Mouse (Mus musculus): ENCODE measurements around the gene Jmjd4. TPM values are rescaled to one million over a fixed set of nuclear protein-coding genes. Genes with fewer than 3 reads are reported as not detected.

Gene Jmjd4
- polyA plus RNA-seq, 1 experiment, result 2.8 TPM

DNA sequence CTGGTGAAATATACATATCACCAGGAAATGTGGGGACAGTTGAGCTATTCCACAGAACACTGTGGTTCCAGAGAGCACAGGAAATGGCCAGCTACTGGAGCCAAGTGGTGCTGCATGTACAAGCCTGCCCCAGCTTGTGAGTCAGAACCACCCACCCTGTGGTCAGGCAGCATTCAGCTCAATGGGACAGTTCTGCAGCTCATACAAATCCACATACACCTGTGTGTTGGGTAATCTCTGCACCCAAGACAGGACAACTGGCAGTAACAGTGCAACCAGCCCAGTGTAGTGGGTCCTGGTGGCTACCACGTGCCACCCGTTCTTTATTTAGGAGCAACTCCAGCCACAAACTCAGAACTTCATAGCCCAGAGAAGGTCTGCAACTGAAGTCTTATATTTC, 27.9 kb upstream of the Jmjd4 start:
- 16% methylated on average over 2 of the region's 2 CpGs for WGBS
- Histone ChIP-seq H3K4me1 (ENCODE audit: control insufficient read depth, insufficient read depth, low read length) (peaks cover 6% of the 10 kb centered on the region), H3K27ac (ENCODE audit: control insufficient read depth, insufficient read depth, low read depth, low read length, poor library complexity) (no peak overlapping the region), H3K4me3 (replicated peaks; ENCODE audit: control insufficient read depth, low read depth, low read length) (no peak overlapping the region)
- TF ChIP-seq CTCF (IDR thresholded peaks at IDR 0.05; ENCODE audit: control insufficient read depth, insufficient read depth, low read length) (no peak), POLR2A (IDR thresholded peaks at IDR 0.05; ENCODE audit: borderline replicate concordance, control insufficient read depth, low read depth, low read length) (no peak)

DNA sequence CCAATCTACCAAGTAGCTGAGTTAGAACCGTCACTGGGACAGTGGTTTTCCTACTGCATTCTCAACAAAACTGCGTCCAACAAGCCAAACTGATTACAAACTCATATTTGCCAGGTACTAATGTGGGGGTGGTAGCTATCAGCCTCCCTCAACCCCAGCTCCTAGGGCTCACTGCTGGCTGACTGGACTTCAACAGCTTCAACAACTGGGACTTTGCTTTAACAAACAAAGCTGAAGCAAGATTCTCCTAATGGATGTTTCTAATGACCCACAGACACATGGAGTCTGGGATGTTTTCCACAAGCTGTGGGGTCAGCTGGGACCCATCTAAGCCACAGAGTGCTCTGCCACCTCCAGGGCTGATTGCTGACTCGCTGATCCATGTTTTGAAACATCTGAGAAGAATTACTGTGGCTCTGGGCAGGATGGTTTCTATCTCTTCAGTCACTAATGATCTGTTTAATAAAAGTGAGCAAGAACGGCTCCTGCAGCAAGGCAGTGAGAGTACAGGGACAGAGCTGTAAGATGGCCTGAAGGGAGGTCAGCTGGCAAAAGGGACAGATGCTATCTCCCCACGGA, 26.7 kb upstream of the Jmjd4 start:
- Histone ChIP-seq H3K27ac (ENCODE audit: control insufficient read depth, insufficient read depth, low read depth, low read length, poor library complexity) (no peak overlapping the region), H3K4me3 (replicated peaks; ENCODE audit: control insufficient read depth, low read depth, low read length) (no peak overlapping the region), H3K4me1 (ENCODE audit: control insufficient read depth, insufficient read depth, low read length) (peaks cover 6% of the 10 kb centered on the region)
- TF ChIP-seq CTCF (IDR thresholded peaks at IDR 0.05; ENCODE audit: control insufficient read depth, insufficient read depth, low read length), result no peak
- no peak for TF ChIP-seq POLR2A (IDR thresholded peaks at IDR 0.05; ENCODE audit: borderline replicate concordance, control insufficient read depth, low read depth, low read length)
- WGBS, result 63% methylated on average over 5 of the region's 5 CpGs

DNA sequence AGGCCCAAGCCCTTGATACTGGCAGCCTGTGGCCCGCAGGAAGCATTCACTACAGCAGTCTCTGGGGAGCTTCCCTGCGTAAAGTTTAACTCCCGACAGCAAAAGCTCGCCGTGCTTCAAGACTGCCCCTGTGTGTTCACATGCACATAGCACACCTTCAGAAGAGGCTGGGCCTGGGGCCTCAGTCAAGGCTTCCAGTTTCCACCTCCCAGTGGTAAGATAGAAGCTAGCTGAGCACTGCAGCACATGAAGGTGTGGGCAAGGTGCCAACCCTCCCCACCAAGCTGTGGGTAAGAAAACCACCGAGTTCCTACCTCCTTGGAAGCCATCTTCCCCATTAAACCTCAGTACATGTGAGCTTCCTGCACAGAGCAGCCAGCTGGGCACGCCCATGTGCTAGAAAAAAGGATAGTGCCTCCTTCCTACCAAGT, 24.2 kb upstream of the Jmjd4 start:
- WGBS, result 6% methylated on average over 7 of the region's 7 CpGs
- Histone ChIP-seq H3K4me3 (replicated peaks; ENCODE audit: control insufficient read depth, low read depth, low read length) (no peak overlapping the region), H3K27ac (ENCODE audit: control insufficient read depth, insufficient read depth, low read depth, low read length, poor library complexity) (no peak overlapping the region), H3K4me1 (ENCODE audit: control insufficient read depth, insufficient read depth, low read length) (peaks cover 4% of the 10 kb centered on the region)
- TF ChIP-seq CTCF (IDR thresholded peaks at IDR 0.05; ENCODE audit: control insufficient read depth, insufficient read depth, low read length) (peak; percentile 25; the same call in 1 of the 2 replicates), POLR2A (IDR thresholded peaks at IDR 0.05; ENCODE audit: borderline replicate concordance, control insufficient read depth, low read depth, low read length) (no peak)

DNA sequence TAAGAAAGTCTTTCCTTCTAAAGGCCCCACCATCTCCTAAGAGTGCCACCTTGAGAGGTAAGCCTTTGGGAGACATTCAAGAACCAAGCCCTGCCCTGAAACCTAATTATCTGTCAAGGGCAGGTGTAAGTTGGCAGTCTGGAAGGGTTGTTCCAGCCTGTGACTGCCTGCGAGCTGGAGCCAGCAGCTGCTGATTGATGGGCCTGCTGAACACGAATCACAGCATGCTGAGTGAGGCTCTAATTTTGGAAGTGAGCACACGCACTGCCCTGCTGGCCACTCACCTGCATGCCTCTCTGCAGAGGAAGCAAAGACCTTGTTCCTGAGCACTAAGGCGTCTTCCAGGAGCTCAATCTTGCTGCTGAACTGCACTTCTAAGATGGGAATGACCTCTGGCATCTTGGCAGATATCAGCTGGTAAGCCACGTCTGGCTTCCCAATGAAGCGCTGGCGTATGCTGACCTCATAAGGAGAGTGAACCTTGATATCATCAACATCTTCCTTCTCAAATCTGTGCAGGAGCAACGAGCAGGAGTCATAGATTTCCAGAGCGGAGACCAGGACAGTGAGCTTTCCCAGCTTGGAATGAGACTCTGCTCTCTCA, 21.7 kb upstream of the Jmjd4 start:
- Histone ChIP-seq H3K4me3 (replicated peaks; ENCODE audit: control insufficient read depth, low read depth, low read length) (no peak overlapping the region), H3K27ac (ENCODE audit: control insufficient read depth, insufficient read depth, low read depth, low read length, poor library complexity) (no peak overlapping the region), H3K4me1 (ENCODE audit: control insufficient read depth, insufficient read depth, low read length) (no peaks in the 10 kb centered on the region; the same call in 1 of the 2 replicates)
- WGBS, result 81% methylated on average over 9 of the region's 9 CpGs
- TF ChIP-seq POLR2A (IDR thresholded peaks at IDR 0.05; ENCODE audit: borderline replicate concordance, control insufficient read depth, low read depth, low read length) (no peak), CTCF (IDR thresholded peaks at IDR 0.05; ENCODE audit: control insufficient read depth, insufficient read depth, low read length) (no peak)

DNA sequence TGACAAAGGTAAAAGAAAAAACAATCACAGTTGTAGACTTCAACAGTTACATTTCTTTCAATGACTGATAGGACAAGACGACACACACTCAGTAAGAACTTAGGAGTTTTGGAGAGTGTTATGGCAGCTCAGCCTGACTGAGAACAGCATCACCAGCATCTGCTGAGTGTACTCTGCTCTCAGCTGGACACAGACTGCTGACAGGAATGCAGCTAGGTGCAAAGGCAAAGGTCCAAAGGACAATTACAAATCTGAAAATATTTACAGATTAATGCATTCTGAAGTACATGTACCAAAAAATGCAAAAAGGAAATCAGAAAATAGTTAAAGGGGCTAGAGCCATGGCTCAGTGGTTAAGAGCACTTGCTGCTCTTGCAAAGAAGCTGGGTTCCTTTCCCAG, 19.9 kb upstream of the Jmjd4 start:
- Histone ChIP-seq H3K4me1 (ENCODE audit: control insufficient read depth, insufficient read depth, low read length) (no peaks in the 10 kb centered on the region; the same call in 1 of the 2 replicates), H3K27ac (ENCODE audit: control insufficient read depth, insufficient read depth, low read depth, low read length, poor library complexity) (no peak overlapping the region), H3K4me3 (replicated peaks; ENCODE audit: control insufficient read depth, low read depth, low read length) (no peak overlapping the region)
- TF ChIP-seq POLR2A (IDR thresholded peaks at IDR 0.05; ENCODE audit: borderline replicate concordance, control insufficient read depth, low read depth, low read length) (no peak), CTCF (IDR thresholded peaks at IDR 0.05; ENCODE audit: control insufficient read depth, insufficient read depth, low read length) (no peak)
- 88% methylated on average over 1 of the region's 1 CpGs for WGBS

DNA sequence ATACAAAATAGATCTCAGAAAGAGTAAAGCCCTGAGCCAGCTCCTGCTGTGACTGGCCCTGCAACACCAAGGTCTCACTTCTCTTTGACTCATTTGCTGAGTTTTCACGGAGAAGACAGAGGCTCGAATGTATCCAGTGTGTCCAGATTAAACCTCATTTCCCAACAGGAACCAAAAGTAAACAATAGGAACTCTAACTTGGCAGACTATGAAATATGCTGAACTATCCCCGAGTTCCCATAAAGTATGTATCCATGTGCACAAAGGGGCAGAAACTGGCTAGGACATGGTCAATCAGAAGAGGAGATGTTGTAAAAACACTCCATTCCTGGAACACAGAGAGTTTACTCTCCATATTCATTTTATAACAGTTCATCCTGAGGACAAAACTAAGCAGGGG, 17.6 kb upstream of the Jmjd4 start:
- WGBS, result 65% methylated on average over 3 of the region's 3 CpGs
- Histone ChIP-seq H3K4me3 (replicated peaks; ENCODE audit: control insufficient read depth, low read depth, low read length) (no peak overlapping the region), H3K4me1 (ENCODE audit: control insufficient read depth, insufficient read depth, low read length) (no peaks in the 10 kb centered on the region; the same call in 1 of the 2 replicates)

DNA sequence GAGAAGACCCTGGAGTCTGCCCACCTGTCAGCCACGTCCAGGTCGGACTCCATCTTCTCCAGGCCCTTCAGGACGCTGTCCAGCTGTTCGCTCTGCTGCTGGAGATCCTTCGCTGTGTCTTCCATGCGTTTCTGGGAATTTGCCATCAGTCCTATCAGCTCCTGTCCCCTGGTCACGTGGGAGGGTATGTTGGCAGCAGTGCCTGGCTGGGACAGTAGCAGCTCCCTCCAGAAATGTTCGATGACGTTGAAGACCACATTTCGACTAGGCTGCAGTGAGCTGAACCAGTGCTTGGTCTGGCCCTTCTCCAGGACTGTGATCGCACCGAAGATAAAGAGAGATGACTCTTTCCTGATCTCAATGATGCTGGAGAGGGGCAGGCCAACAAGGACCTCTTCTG, 11.9 kb upstream of the Jmjd4 start:
- 73% methylated on average over 12 of the region's 12 CpGs for WGBS
- Histone ChIP-seq H3K4me1 (ENCODE audit: control insufficient read depth, insufficient read depth, low read length) (no peaks in the 10 kb centered on the region), H3K27ac (ENCODE audit: control insufficient read depth, insufficient read depth, low read depth, low read length, poor library complexity) (no peak overlapping the region), H3K4me3 (replicated peaks; ENCODE audit: control insufficient read depth, low read depth, low read length) (no peak overlapping the region)
- TF ChIP-seq CTCF (IDR thresholded peaks at IDR 0.05; ENCODE audit: control insufficient read depth, insufficient read depth, low read length), result no peak
- TF ChIP-seq POLR2A (IDR thresholded peaks at IDR 0.05; ENCODE audit: borderline replicate concordance, control insufficient read depth, low read depth, low read length), result no peak

More for the DNA sequence above, 17.6 kb upstream of the Jmjd4 start:
- H3K27ac ChIP-seq (ENCODE audit: control insufficient read depth, insufficient read depth, low read depth, low read length, poor library complexity), result no peak overlapping the region
- TF ChIP-seq POLR2A (IDR thresholded peaks at IDR 0.05; ENCODE audit: borderline replicate concordance, control insufficient read depth, low read depth, low read length), result no peak
- no peak for TF ChIP-seq CTCF (IDR thresholded peaks at IDR 0.05; ENCODE audit: control insufficient read depth, insufficient read depth, low read length)

DNA sequence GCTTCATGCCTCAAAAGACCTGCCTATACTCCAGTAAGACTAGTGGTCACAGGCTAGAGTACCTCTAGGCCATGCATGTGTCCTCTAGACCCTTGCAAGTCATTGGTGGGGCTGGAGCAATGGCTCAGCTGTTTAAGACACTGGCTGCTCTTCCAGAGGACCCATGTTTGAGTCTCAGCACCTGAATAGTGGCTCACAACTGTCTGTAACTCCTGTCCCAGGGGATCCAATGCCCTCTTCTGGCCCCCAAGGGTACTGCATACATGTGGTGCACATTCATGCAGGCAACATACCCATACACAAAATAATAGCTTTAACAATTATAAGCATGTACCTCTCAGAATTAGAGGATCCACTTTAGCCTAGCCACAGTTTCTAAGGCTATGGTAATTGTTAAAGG, 6.7 kb upstream of the Jmjd4 start:
- no peak overlapping the region for H3K27ac ChIP-seq (ENCODE audit: control insufficient read depth, insufficient read depth, low read depth, low read length, poor library complexity)
- H3K4me1 ChIP-seq (ENCODE audit: control insufficient read depth, insufficient read depth, low read length), result no peaks in the 10 kb centered on the region
- TF ChIP-seq CTCF (IDR thresholded peaks at IDR 0.05; ENCODE audit: control insufficient read depth, insufficient read depth, low read length) (no peak), POLR2A (IDR thresholded peaks at IDR 0.05; ENCODE audit: borderline replicate concordance, control insufficient read depth, low read depth, low read length) (no peak)
- no peak overlapping the region for H3K4me3 ChIP-seq (replicated peaks; ENCODE audit: control insufficient read depth, low read depth, low read length)

Data from bone marrow, adult 2 months (tissue).